Mouse (Mus musculus) heart, postnatal 0 days (tissue): ENCODE measurements around the gene Rpl36a.

ENCODE experiments used
- CTCF ChIP-seq: IDR thresholded peaks from 2 replicates; pipeline ENCODE4 v1.5.1; 2016; ENCODE audit warnings: antibody characterized with exemption, control low read depth, low read depth
- EP300 ChIP-seq: IDR thresholded peaks from 2 replicates; pipeline ENCODE4 v1.6.1; 2016; ENCODE audit warnings: antibody characterized with exemption, low read depth

- TF ChIP-seq EP300 (no peak), CTCF (no peak)
Measured at GRCm38 (mm10) chrX:134601380-134602120, 16.1 kb downstream of the Rpl36a start.
